Comparison of ENCODE assay signal across 8 mouse cellular contexts in genomic region chr10:15300199-15301085, GRCm38 (mm10).
DNase-seq lines count a peak whose midpoint lies in the region; ATAC-seq and TF ChIP-seq lines count a peak whose summit lies in the region.

No protein-coding gene starts in this region.

- no peaks in the 10 kb centered on the region for H3K4me1 ChIP-seq in forebrain, postnatal 0 days (ENCODE audit: insufficient read depth)
- peaks cover 8% of the 10 kb centered on the region for H3K4me1 ChIP-seq in hindbrain, embryonic 10.5 days (replicated peaks)
- H3K4me1 ChIP-seq in lung, embryonic 15.5 days, result 0 out of 2 replicates have a peak, but pooled peaks cover 3% of the 10 kb centered on the region
- H3K4me1 ChIP-seq in olfactory bulb, adult 2 months (ENCODE audit: control insufficient read depth, insufficient read depth, low read length), result no peaks in the 10 kb centered on the region

- WGBS in forebrain, postnatal 0 days, result 31% methylated on average over 8 of the region's 8 CpGs
- 44% methylated on average over 8 of the region's 8 CpGs for WGBS in hindbrain, embryonic 10.5 days
- 37% methylated on average over 8 of the region's 8 CpGs for WGBS in lung, embryonic 15.5 days
- 21% methylated on average over 8 of the region's 8 CpGs for WGBS in olfactory bulb, adult 2 months

- TF ChIP-seq CTCF in forebrain, postnatal 0 days (IDR thresholded peaks at IDR 0.05; ENCODE audit: low read depth), result peak; percentile 92
- TF ChIP-seq CTCF in olfactory bulb, adult 2 months (IDR thresholded peaks at IDR 0.05; ENCODE audit: insufficient read depth, low read depth, low read length), result no peak

- H3K9me3 ChIP-seq in forebrain, postnatal 0 days (ENCODE audit: low read length), result no peaks in the 10 kb centered on the region
- H3K9me3 ChIP-seq in hindbrain, embryonic 10.5 days, result no peaks in the 10 kb centered on the region
- H3K9me3 ChIP-seq in lung, embryonic 15.5 days, result no peaks in the 10 kb centered on the region

- peak; percentile 95 for ATAC-seq in forebrain, postnatal 0 days
- ATAC-seq in lung, embryonic 15.5 days (ENCODE audit: borderline replicate concordance, extremely low read depth, low FRiP score, low TSS enrichment), result peak; percentile 69

- H3K27ac ChIP-seq in forebrain, postnatal 0 days (ENCODE audit: low read depth, low read length), result no peak overlapping the region
- H3K27ac ChIP-seq in hindbrain, embryonic 10.5 days, result peak overlapping the region; percentile 63
- H3K27ac ChIP-seq in lung, embryonic 15.5 days, result no peak overlapping the region
- peak overlapping the region; percentile 71 for H3K27ac ChIP-seq in olfactory bulb, adult 2 months (ENCODE audit: insufficient read depth, low read depth, low read length)

- no peak overlapping the region for H3K9ac ChIP-seq in forebrain, postnatal 0 days
- no peak overlapping the region for H3K9ac ChIP-seq in lung, embryonic 15.5 days

- DNase-seq in MEL-GATA-1-ER (ENCODE audit: extremely low read depth, low read depth), result peak; percentile 47
- DNase-seq in cerebellum, adult 18-20 months, result peak; percentile 82 to 88
- DNase-seq in forebrain, postnatal 0 days, result peak; percentile 89
- peak; percentile 77 for DNase-seq in hindbrain, embryonic 10.5 days (ENCODE audit: low spot score)
- peak; percentile 43 for DNase-seq in layer of hippocampus, adult 9-10 months (ENCODE audit: low spot score)
- peak; percentile 2 to 7 for DNase-seq in thymus, adult 18-20 months

- H3K4me2 ChIP-seq in forebrain, postnatal 0 days (ENCODE audit: low read depth), result peak overlapping the region; percentile 31
- peak overlapping the region; percentile 38; the same call in 1 of the 2 replicates for H3K4me2 ChIP-seq in lung, embryonic 15.5 days

- H3K36me3 ChIP-seq in forebrain, postnatal 0 days (ENCODE audit: insufficient read depth), result no peaks in the 10 kb centered on the region
- no peaks in the 10 kb centered on the region for H3K36me3 ChIP-seq in hindbrain, embryonic 10.5 days
- H3K36me3 ChIP-seq in lung, embryonic 15.5 days, result no peaks in the 10 kb centered on the region

- no peak for TF ChIP-seq POLR2A in olfactory bulb, adult 2 months (IDR thresholded peaks at IDR 0.05; ENCODE audit: insufficient read depth, low read depth, low read length)

- 0 out of 2 replicates have a peak overlapping the region, but pooled peaks have one; percentile 3 for H3K4me3 ChIP-seq in forebrain, postnatal 0 days (ENCODE audit: low read depth, low read length)
- H3K4me3 ChIP-seq in hindbrain, embryonic 10.5 days, result no peak overlapping the region
- no peak overlapping the region for H3K4me3 ChIP-seq in lung, embryonic 15.5 days
- peak overlapping the region; percentile 27 for H3K4me3 ChIP-seq in olfactory bulb, adult 2 months (ENCODE audit: insufficient read depth, low read depth, low read length)

- H3K27me3 ChIP-seq in forebrain, postnatal 0 days (ENCODE audit: insufficient read depth, low read length), result no peaks in the 10 kb centered on the region
- H3K27me3 ChIP-seq in hindbrain, embryonic 10.5 days (ENCODE audit: insufficient read depth, poor library complexity, severe bottlenecking), result no peaks in the 10 kb centered on the region
- H3K27me3 ChIP-seq in lung, embryonic 15.5 days, result no peaks in the 10 kb centered on the region

Comparison
In these comparisons a context has a peak if more than half of its experiments do, and no peak if none do; other contexts are left out.
1. DNase-seq: peak in every context shown above with its lines; median percentile 89 in forebrain, postnatal 0 days; 85 in cerebellum, adult 18-20 months; 77 in hindbrain, embryonic 10.5 days; 47 in MEL-GATA-1-ER; 43 in layer of hippocampus, adult 9-10 months; 4 in thymus, adult 18-20 months.
2. H3K27ac ChIP-seq: peak in hindbrain, embryonic 10.5 days (single experiment) and olfactory bulb, adult 2 months (single experiment); none in forebrain, postnatal 0 days (single experiment) and lung, embryonic 15.5 days (single experiment).
3. H3K4me3 ChIP-seq: peak in forebrain, postnatal 0 days (single experiment) and olfactory bulb, adult 2 months (single experiment); none in hindbrain, embryonic 10.5 days (single experiment) and lung, embryonic 15.5 days (single experiment).